In the genomic region with DNA sequence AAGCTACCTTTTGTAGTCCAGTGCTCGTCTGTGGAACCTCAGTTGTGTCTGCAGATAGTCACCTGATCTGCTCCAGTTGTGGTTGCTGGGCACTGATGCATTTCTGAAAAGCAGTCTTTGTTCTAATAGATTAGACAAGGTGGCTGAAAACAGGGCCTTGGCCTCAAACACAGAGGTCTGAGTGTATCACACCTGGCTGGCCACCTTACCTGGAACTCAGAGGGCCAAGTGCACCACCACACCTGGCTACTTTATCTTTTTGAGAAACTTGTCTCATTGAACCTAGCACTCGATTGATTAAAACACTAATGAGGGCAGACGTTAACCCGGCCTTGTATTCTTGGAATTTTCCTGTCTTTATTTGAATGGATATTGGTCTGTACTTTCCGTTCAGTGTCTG, we compare ENCODE assay signal across 31 mouse cellular contexts. TPM values are rescaled to one million over a fixed set of nuclear protein-coding genes. Genes with fewer than 3 reads are reported as not detected.
"Had no signal": no experiment of that assay in that cellular context is flagged by ENCODE, and none has a peak within 500 bp of the region (broad histone marks: within the 10 kb centered on the region; RNA-seq: fewer than 3 reads in every experiment).

No protein-coding gene starts in this region.

- DNase-seq: gastrocnemius, adult 2 months; gastrocnemius, postnatal 10 days; gastrocnemius, postnatal 25 days; heart, adult 2 months; heart, postnatal 14 days; heart, postnatal 36 days; kidney, adult 18-20 months; kidney, adult 8-10 months; kidney, postnatal 14 days; kidney, postnatal 4 days; liver; liver, embryonic 13.5 days had no signal

- H3K9ac ChIP-seq: heart, embryonic 13.5 days; heart, embryonic 15.5 days; hindbrain, embryonic 12.5 days; hindbrain, embryonic 14.5 days; limb, embryonic 12.5 days; liver, embryonic 13.5 days; liver, embryonic 15.5 days had no signal

- H3K9me3 ChIP-seq: heart, embryonic 13.5 days; heart, embryonic 15.5 days; hindbrain, embryonic 10.5 days; hindbrain, embryonic 12.5 days; limb, embryonic 10.5 days; limb, embryonic 12.5 days; liver, embryonic 13.5 days; liver, embryonic 15.5 days had no signal

- H3K4me3 ChIP-seq: gastrocnemius, adult 2 months; heart, adult 2 months; heart, embryonic 13.5 days; heart, embryonic 15.5 days; hindbrain, embryonic 10.5 days; hindbrain, embryonic 12.5 days; layer of hippocampus, adult 2 months; left cerebral cortex, adult 2 months; limb, embryonic 10.5 days; limb, embryonic 12.5 days; liver, embryonic 13.5 days; liver, embryonic 15.5 days had no signal

- H3K27ac ChIP-seq: gastrocnemius, adult 2 months; heart, adult 2 months; heart, embryonic 13.5 days; heart, embryonic 15.5 days; hindbrain, embryonic 10.5 days; hindbrain, embryonic 12.5 days; hindbrain, embryonic 14.5 days; layer of hippocampus, adult 2 months; left cerebral cortex, adult 2 months; limb, embryonic 10.5 days; limb, embryonic 12.5 days; liver, embryonic 13.5 days; liver, embryonic 15.5 days had no signal

- ATAC-seq: forebrain, embryonic 16.5 days; hindbrain, embryonic 16.5 days; inflammation-experienced regulatory T-cells, adult 6 months; intestine, embryonic 16.5 days had no signal

- H3K4me2 ChIP-seq: heart, embryonic 11.5 days; heart, embryonic 13.5 days; heart, embryonic 15.5 days; hindbrain, embryonic 12.5 days; hindbrain, embryonic 14.5 days; limb, embryonic 12.5 days; liver, embryonic 11.5 days; liver, embryonic 13.5 days; liver, embryonic 15.5 days had no signal

- H3K4me1 ChIP-seq: hindbrain, embryonic 10.5 days; hindbrain, embryonic 12.5 days had no signal

- H3K27me3 ChIP-seq: heart, embryonic 13.5 days; heart, embryonic 15.5 days; hindbrain, embryonic 12.5 days; limb, embryonic 12.5 days; liver, embryonic 13.5 days; liver, embryonic 15.5 days had no signal

RNA-seq across cellular contexts. Expression of gene Msmb, which starts 46.2 kb away (rescaled TPM):
- polyA plus RNA-seq: forebrain, embryonic 16.5 days; frontal cortex, adult 2 months; heart, adult 2 months; heart, embryonic 11.5 days; heart, embryonic 13.5 days; heart, embryonic 15.5 days; heart, postnatal 0 days; hindbrain, embryonic 10.5 days; hindbrain, embryonic 12.5 days; hindbrain, embryonic 14.5 days; hindbrain, embryonic 16.5 days; inflammation-experienced regulatory T-cells, adult 6 months; intestine, embryonic 16.5 days; limb, embryonic 10.5 days; limb, embryonic 12.5 days; limb, embryonic 14.5 days; liver, embryonic 11.5 days had no signal
